Mouse (Mus musculus) heart, postnatal 36 days (tissue): ENCODE measurements around the gene Sult2b1. TPM values are rescaled to one million over a fixed set of nuclear protein-coding genes. Genes with fewer than 3 reads are reported as not detected.
A peak's percentile ranks its signal among the peaks of the same experiment; 100 is the strongest.

ENCODE experiments used
- DNase-seq, 2 experiments: peaks; one replicate each; pipeline ENCODE4 v3.0.0; 2021 to 2022
- intact Hi-C: fragments of 180-260 bp; cut with DNase I; formaldehyde crosslinking; loops from one replicate; pipeline ENCODE4 v1.15.1; 2025
- total RNA-seq, 2 experiments: library from RNA; stranded (reverse); gene quantifications; 2 replicates each; pipeline ENCODE4 v1.2.3; 2021

Sult2b1 gene
- total RNA-seq, 2 experiments from 2014 or later = not detected

- peak; percentile 94 to 95 for DNase-seq
- intact Hi-C loops = loop anchor here (5.0 kb wide), 1 partner anchor 207 kb away; the partner anchor contains the start of genes Ccdc114 and Emp3
Measured at GRCm38 (mm10) chr7:45715090-45715708, 69.3 kb downstream of the Sult2b1 start, which contains the start of gene Rpl18. TSS of gene Rpl18 (plus strand) at chr7:45715457.

- DNase-seq = no peak
- intact Hi-C loops = loop anchor here (5.0 kb wide), 1 partner anchor 208 kb away; the partner anchor contains the start of genes Ccdc114 and Emp3
Measured at GRCm38 (mm10) chr7:45714630-45715089, 69.8 kb downstream of the Sult2b1 start.

- intact Hi-C loops = no loop called here
- no peak for DNase-seq
Measured at GRCm38 (mm10) chr7:45713881-45714520, 70.5 kb downstream of the Sult2b1 start.

- intact Hi-C loops = no loop called here
- DNase-seq = no peak
Measured at GRCm38 (mm10) chr7:45713396-45713795, 71.1 kb downstream of the Sult2b1 start.

GRCm38 (mm10) chr7:45712022-45712757 is 72.3 kb downstream of the Sult2b1 start:
- intact Hi-C loops = no loop called here
- peak; percentile 40 to 52 for DNase-seq

GRCm38 (mm10) chr7:45711316-45712021 is 73.0 kb downstream of the Sult2b1 start:
- intact Hi-C loops = no loop called here
- DNase-seq = no peak

GRCm38 (mm10) chr7:45710477-45711191 is 73.8 kb downstream of the Sult2b1 start:
- DNase-seq = peak; percentile 28 to 37
- intact Hi-C loops = no loop called here

- intact Hi-C loops = loop anchor here (5.0 kb wide), 1 partner anchor 997 kb away; no protein-coding TSS in a partner anchor
- DNase-seq = no peak
Measured at GRCm38 (mm10) chr7:45709677-45710355, 74.7 kb downstream of the Sult2b1 start.

GRCm38 (mm10) chr7:45709036-45709435 is 75.4 kb downstream of the Sult2b1 start:
- intact Hi-C loops = loop anchor here (5.0 kb wide), 1 partner anchor 998 kb away; no protein-coding TSS in a partner anchor
- no peak for DNase-seq

GRCm38 (mm10) chr7:45708221-45708761 is 76.2 kb downstream of the Sult2b1 start:
- peak; percentile 35 to 59 for DNase-seq

GRCm38 (mm10) chr7:45707375-45707967 is 77.0 kb downstream of the Sult2b1 start:
- intact Hi-C loops = loop anchor here (5.0 kb wide), 1 partner anchor 1000 kb away; no protein-coding TSS in a partner anchor
- DNase-seq = peak; percentile 98 to 99

More at GRCm38 (mm10) chr7:45708221-45708761, 76.2 kb downstream of the Sult2b1 start:
- intact Hi-C loops = loop anchor here (5.0 kb wide), 1 partner anchor 999 kb away; no protein-coding TSS in a partner anchor

- DNase-seq = peak; percentile 89 to 93
Measured at GRCm38 (mm10) chr7:45706721-45707241, 77.7 kb downstream of the Sult2b1 start.

GRCm38 (mm10) chr7:45705873-45706281 is 78.6 kb downstream of the Sult2b1 start:
- DNase-seq = peak; percentile 88 to 92
- intact Hi-C loops = loop anchor here (5.0 kb wide), 1 partner anchor 1001 kb away; no protein-coding TSS in a partner anchor

More at GRCm38 (mm10) chr7:45706721-45707241, 77.7 kb downstream of the Sult2b1 start:
- intact Hi-C loops = loop anchor here (5.0 kb wide), 1 partner anchor 1001 kb away; no protein-coding TSS in a partner anchor

GRCm38 (mm10) chr7:45705443-45705864 is 79.0 kb downstream of the Sult2b1 start:
- DNase-seq = no peak
- intact Hi-C loops = loop anchor here (5.0 kb wide), 1 partner anchor 1002 kb away; no protein-coding TSS in a partner anchor

- intact Hi-C loops = loop anchor here (5.0 kb wide), 1 partner anchor 1002 kb away; no protein-coding TSS in a partner anchor
- DNase-seq = peak; percentile 96 to 98
Measured at GRCm38 (mm10) chr7:45704730-45705442, 79.6 kb downstream of the Sult2b1 start, which contains the start of gene Dbp. TSS of gene Dbp (plus strand) at chr7:45705088.

- peak; percentile 61 to 75 for DNase-seq
- intact Hi-C loops = no loop called here
Measured at GRCm38 (mm10) chr7:45704046-45704559, 80.4 kb downstream of the Sult2b1 start.
